Mouse (Mus musculus) G1E (cell line): ENCODE measurements at regions not wholly inside any gene's neighbourhood (a gene's known extent, or its start where the extent isn't known, plus 50 kb on each side); places are given as distances from the start of the nearest gene placed in this dataset.
A peak's percentile ranks its signal among the peaks of the same experiment; 100 is the strongest.

Source experiments
- ATAC-seq: 2 replicates; pipeline ENCODE4 v1.8.0; 2016; ENCODE audit warnings: mild to moderate bottlenecking; ENCODE audit not compliant: insufficient number of reproducible peaks, poor library complexity, low FRiP score, severe bottlenecking; ENCODE audit errors: extremely low read depth
- DNase-seq: peaks from one replicate; pipeline ENCODE4 v3.0.0; 2012; ENCODE audit warnings: low spot score
- H3K27me3 ChIP-seq: 2 replicates; pipeline ENCODE4 v1.6.1; 2012; ENCODE audit warnings: mild to moderate bottlenecking, low read length, inconsistent platforms; ENCODE audit not compliant: insufficient read depth
- H3K36me3 ChIP-seq: replicated peaks from 2 replicates; pipeline ENCODE3; 2012; ENCODE audit warnings: mild to moderate bottlenecking, inconsistent platforms
- H3K4me1 ChIP-seq: 2 replicates; pipeline ENCODE4 v1.6.1; 2012; ENCODE audit warnings: low read depth, low read length, inconsistent platforms, mixed read lengths; ENCODE audit not compliant: insufficient read depth
- H3K4me3 ChIP-seq: 2 replicates; pipeline ENCODE4 v1.5.1; 2012; ENCODE audit warnings: low read depth, mild to moderate bottlenecking, inconsistent platforms, low read length, moderate library complexity, mixed read lengths
- H3K9me3 ChIP-seq: replicated peaks from 2 replicates; pipeline ENCODE4 v1.6.1; 2012; ENCODE audit warnings: inconsistent platforms
- CTCF ChIP-seq: IDR thresholded peaks from 2 replicates; pipeline ENCODE4 v1.5.1; 2012; ENCODE audit warnings: low read depth, low read length, inconsistent platforms, mixed read lengths
- GATA1 ChIP-seq: IDR thresholded peaks from 2 replicates; pipeline ENCODE4 v1.6.1; 2012; ENCODE audit warnings: borderline replicate concordance, low read length, inconsistent platforms, mixed read lengths
- GATA2 ChIP-seq: IDR thresholded peaks from 2 replicates; pipeline ENCODE4 v1.6.1; 2012; ENCODE audit warnings: low read depth, low read length, inconsistent platforms, borderline replicate concordance
- POLR2AphosphoS5 ChIP-seq: IDR thresholded peaks from 2 replicates; pipeline ENCODE4 v1.6.1; 2012; ENCODE audit warnings: low read depth, low read length, inconsistent platforms; ENCODE audit not compliant: insufficient replicate concordance
- TAL1 ChIP-seq: conservative IDR thresholded peaks from 2 replicates; pipeline ENCODE4 v1.6.1; 2012; ENCODE audit warnings: low read depth, low read length, inconsistent platforms, mixed read lengths

- H3K36me3 ChIP-seq = no peaks in the 10 kb centered on the region
- ATAC-seq = no peak
- peaks cover 5% of the 10 kb centered on the region for H3K4me1 ChIP-seq
- H3K4me3 ChIP-seq = no peak overlapping the region
- peaks cover 18% of the 10 kb centered on the region for H3K27me3 ChIP-seq
- H3K9me3 ChIP-seq = no peaks in the 10 kb centered on the region
- TF ChIP-seq GATA1 = no peak
- no peak for TF ChIP-seq CTCF
- no peak for TF ChIP-seq POLR2AphosphoS5
- TF ChIP-seq GATA2 = no peak
- TF ChIP-seq TAL1 = no peak
- DNase-seq = no peak
Measured at GRCm38 (mm10) chr19:60148313-60148965, 78.1 kb downstream of the Fam204a start.

GRCm38 (mm10) chr19:60146451-60147190 lies 79.9 kb downstream of the Fam204a start:
- H3K27me3 ChIP-seq = peaks cover 18% of the 10 kb centered on the region
- H3K36me3 ChIP-seq = no peaks in the 10 kb centered on the region
- DNase-seq (no peak), ATAC-seq (no peak)
- no peak overlapping the region for H3K4me3 ChIP-seq
- H3K9me3 ChIP-seq = no peaks in the 10 kb centered on the region
- TF ChIP-seq CTCF = no peak
- no peak for TF ChIP-seq GATA1
- no peak for TF ChIP-seq TAL1
- TF ChIP-seq GATA2 = no peak
- TF ChIP-seq POLR2AphosphoS5 = no peak
- peaks cover 5% of the 10 kb centered on the region for H3K4me1 ChIP-seq

GRCm38 (mm10) chr19:60145242-60145641 lies 81.3 kb downstream of the Fam204a start:
- DNase-seq = no peak
- H3K36me3 ChIP-seq = no peaks in the 10 kb centered on the region
- no peak for ATAC-seq
- H3K9me3 ChIP-seq = no peaks in the 10 kb centered on the region
- peaks cover 5% of the 10 kb centered on the region for H3K4me1 ChIP-seq
- H3K4me3 ChIP-seq = no peak overlapping the region
- H3K27me3 ChIP-seq = peaks cover 18% of the 10 kb centered on the region
- TF ChIP-seq POLR2AphosphoS5 (no peak), GATA1 (no peak), TAL1 (no peak), GATA2 (no peak), CTCF (no peak)

- TF ChIP-seq GATA2 (no peak), CTCF (peak; percentile 63)
- peaks cover 19% of the 10 kb centered on the region for H3K27me3 ChIP-seq
- no peaks in the 10 kb centered on the region for H3K9me3 ChIP-seq
- peak; percentile 45 for DNase-seq
- H3K4me3 ChIP-seq = no peak overlapping the region
- H3K36me3 ChIP-seq = no peaks in the 10 kb centered on the region
- H3K4me1 ChIP-seq = peaks cover 5% of the 10 kb centered on the region
- ATAC-seq = peak; percentile 60; the same call in 1 of the 2 replicates
Measured at GRCm38 (mm10) chr19:60144336-60144989, 82.0 kb downstream of the Fam204a start.

GRCm38 (mm10) chr19:60138881-60139280 lies 87.6 kb downstream of the Fam204a start:
- ATAC-seq = no peak
- TF ChIP-seq CTCF (no peak), TAL1 (no peak), POLR2AphosphoS5 (no peak), GATA2 (no peak), GATA1 (no peak)
- DNase-seq = no peak

GRCm38 (mm10) chr19:60136491-60136890 lies 90.0 kb downstream of the Fam204a start:
- Histone ChIP-seq H3K4me3 (no peak overlapping the region), H3K9me3 (no peaks in the 10 kb centered on the region), H3K36me3 (no peaks in the 10 kb centered on the region), H3K4me1 (no peaks in the 10 kb centered on the region), H3K27me3 (peaks cover 3% of the 10 kb centered on the region; the same call in 1 of the 2 replicates)
- DNase-seq = no peak
- no peak for TF ChIP-seq POLR2AphosphoS5
- no peak for TF ChIP-seq GATA2
- no peak for TF ChIP-seq TAL1
- TF ChIP-seq GATA1 = no peak
- TF ChIP-seq CTCF = no peak
- no peak for ATAC-seq

More at GRCm38 (mm10) chr19:60138881-60139280, 87.6 kb downstream of the Fam204a start:
- Histone ChIP-seq H3K36me3 (no peaks in the 10 kb centered on the region), H3K4me3 (no peak overlapping the region), H3K4me1 (no peaks in the 10 kb centered on the region), H3K27me3 (peaks cover 3% of the 10 kb centered on the region; the same call in 1 of the 2 replicates), H3K9me3 (no peaks in the 10 kb centered on the region)
